Mouse (Mus musculus) bone marrow, adult 2 months (tissue): ENCODE data around the gene Kcnh5.

ENCODE experiments used
- CTCF ChIP-seq: fragments of 200-500 bp; IDR thresholded peaks from 2 replicates; pipeline ENCODE4 v1.5.1; 2011; ENCODE audit warnings: low read length, control low read depth; ENCODE audit not compliant: control insufficient read depth, insufficient read depth
- POLR2A ChIP-seq: fragments of 200-500 bp; IDR thresholded peaks from 2 replicates; pipeline ENCODE4 v1.6.1; 2011; ENCODE audit warnings: low read depth, mild to moderate bottlenecking, control low read depth, low read length, borderline replicate concordance; ENCODE audit not compliant: control insufficient read depth

DNA sequence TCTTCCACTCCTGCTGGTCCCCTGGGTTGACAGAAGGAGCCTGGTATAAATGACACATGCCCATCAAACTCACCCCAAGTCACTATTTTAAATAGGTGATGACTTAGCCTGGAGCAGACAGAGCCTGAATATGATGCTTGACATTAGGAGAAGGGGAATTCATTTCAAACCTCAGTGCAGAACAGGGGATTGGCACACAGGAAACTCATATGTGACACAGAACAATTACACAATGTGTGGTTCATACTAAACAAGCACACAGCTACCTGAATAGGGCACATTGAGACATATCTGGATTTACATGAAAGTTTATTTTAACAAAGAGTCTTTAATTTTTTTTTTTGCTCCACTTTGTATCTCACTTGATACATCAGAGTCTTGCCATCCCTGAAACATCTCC is 276.4 kb downstream of the Kcnh5 start:
- TF ChIP-seq CTCF (no peak), POLR2A (no peak)
